Mouse (Mus musculus): ENCODE data around the gene Ankrd13b. TPM values are rescaled to one million over a fixed set of nuclear protein-coding genes. Genes with fewer than 3 reads are reported as not detected.
A peak's percentile ranks its signal among the peaks of the same experiment; 100 is the strongest.
"Not testable (repeated sequence)": the region's sequence is repeated elsewhere in the genome, so short reads cannot be mapped to it uniquely, and the experiment has no call there.

The Ankrd13b gene
- 10 to 100 TPM in 3 of 4 experiments, 1 to 10 TPM in 1; 9.1 to 13.7 (median 11.7) TPM for total RNA-seq (2022)

GRCm38 (mm10) chr11:77489591-77490235 is at the start of gene Ankrd13b:
Gene Ankrd13b, minus strand, starts transcription at chr11:77489678.
- peak in 1 of 2 experiments; percentile 60 for DNase-seq (ENCODE audit: low spot score in 2 of 2)

- DNase-seq (ENCODE audit: low spot score in 2 of 2) = no peak
These were observed 42.8 kb upstream of the Ankrd13b start for GRCm38 (mm10) chr11:77532202-77532846.

GRCm38 (mm10) chr11:77530862-77531261 is 41.4 kb upstream of the Ankrd13b start:
- DNase-seq (ENCODE audit: low spot score in 2 of 2) = no peak

- DNase-seq (ENCODE audit: low spot score in 2 of 2) = no peak
These were observed 40.2 kb upstream of the Ankrd13b start for GRCm38 (mm10) chr11:77529644-77530043.

- not testable (repeated sequence) for DNase-seq (ENCODE audit: low spot score in 2 of 2)
These were observed 38.9 kb upstream of the Ankrd13b start for GRCm38 (mm10) chr11:77528420-77528819.

GRCm38 (mm10) chr11:77525804-77526486 is 36.5 kb upstream of the Ankrd13b start:
- DNase-seq (ENCODE audit: low spot score in 2 of 2) = no peak

GRCm38 (mm10) chr11:77520601-77521529 is 31.4 kb upstream of the Ankrd13b start:
- no peak for DNase-seq (ENCODE audit: low spot score in 2 of 2)

GRCm38 (mm10) chr11:77519043-77519442 is 29.6 kb upstream of the Ankrd13b start, which contains the start of gene Gm10392:
Gene Gm10392, minus strand, starts transcription at chr11:77519198.
- no peak for DNase-seq (ENCODE audit: low spot score in 2 of 2)

GRCm38 (mm10) chr11:77518051-77518798 is 28.7 kb upstream of the Ankrd13b start:
- DNase-seq (ENCODE audit: low spot score in 2 of 2) = no peak

GRCm38 (mm10) chr11:77516553-77517425 is 27.3 kb upstream of the Ankrd13b start:
- DNase-seq (ENCODE audit: low spot score in 2 of 2) = no peak

- DNase-seq (ENCODE audit: low spot score in 2 of 2) = no peak
These were observed 26.4 kb upstream of the Ankrd13b start, which contains the start of gene Trp53i13 for GRCm38 (mm10) chr11:77515637-77516552. Gene Trp53i13, minus strand, starts transcription at chr11:77515980.

- DNase-seq (ENCODE audit: low spot score in 2 of 2) = peak in 1 of 2 experiments; percentile 69
These were observed 25.6 kb upstream of the Ankrd13b start, which contains the start of gene Abhd15 for GRCm38 (mm10) chr11:77514832-77515636. Gene Abhd15, plus strand, starts transcription at chr11:77515121.

- DNase-seq (ENCODE audit: low spot score in 2 of 2) = no peak
These were observed 24.9 kb upstream of the Ankrd13b start for GRCm38 (mm10) chr11:77514281-77514831.

- DNase-seq (ENCODE audit: low spot score in 2 of 2) = no peak
These were observed 24.3 kb upstream of the Ankrd13b start for GRCm38 (mm10) chr11:77513811-77514170.

- peak; percentile 83 to 84 for DNase-seq (ENCODE audit: low spot score in 2 of 2)
These were observed 23.7 kb upstream of the Ankrd13b start for GRCm38 (mm10) chr11:77512891-77513810.

- no peak for DNase-seq (ENCODE audit: low spot score in 2 of 2)
These were observed 21.9 kb upstream of the Ankrd13b start for GRCm38 (mm10) chr11:77511336-77511735.
